Mouse (Mus musculus) hindbrain, embryonic 13.5 days (tissue): ENCODE results near the gene Mcf2. TPM values are rescaled to one million over a fixed set of nuclear protein-coding genes. Genes with fewer than 3 reads are reported as not detected.

Experiments used
- ATAC-seq: fragments of 200-750 bp; cut with Nextera tagmentation; 2 replicates; pipeline ENCODE4 v1.8.0; 2017; ENCODE audit warnings: moderate TSS enrichment; ENCODE audit not compliant: low FRiP score
- H3K27ac ChIP-seq: fragments of 300-500 bp; sonication (generic); 2 replicates; pipeline ENCODE4 v1.5.1; 2015; ENCODE audit warnings: inconsistent platforms, mild to moderate bottlenecking, moderate library complexity
- H3K27me3 ChIP-seq: fragments of 300-500 bp; sonication (generic); 2 replicates; pipeline ENCODE4 v1.6.1; 2015; ENCODE audit warnings: mild to moderate bottlenecking, inconsistent platforms
- H3K36me3 ChIP-seq: fragments of 300-500 bp; sonication (generic); 2 replicates; pipeline ENCODE4 v1.6.1; 2015; ENCODE audit warnings: mild to moderate bottlenecking, inconsistent platforms
- H3K4me1 ChIP-seq: fragments of 300-500 bp; sonication (generic); replicated peaks from 2 replicates; pipeline ENCODE4 v1.6.1; 2015; ENCODE audit warnings: inconsistent platforms
- H3K4me2 ChIP-seq: fragments of 300-500 bp; sonication (generic); 2 replicates; pipeline ENCODE4 v1.6.1; 2015; ENCODE audit warnings: inconsistent platforms, mild to moderate bottlenecking, moderate library complexity
- H3K4me3 ChIP-seq: fragments of 300-500 bp; sonication (generic); 2 replicates; pipeline ENCODE4 v1.5.1; 2015; ENCODE audit warnings: mild to moderate bottlenecking, inconsistent platforms
- H3K9ac ChIP-seq: fragments of 300-500 bp; sonication (generic); 2 replicates; pipeline ENCODE4 v1.6.1; 2015; ENCODE audit warnings: mild to moderate bottlenecking, inconsistent platforms
- H3K9me3 ChIP-seq: fragments of 300-500 bp; sonication (generic); 2 replicates; pipeline ENCODE4 v1.6.1; 2016; ENCODE audit warnings: inconsistent platforms
- WGBS: fragments of 180-500 bp; shearing (Covaris S2); methylation state at CpG from one replicate; pipeline ENCODE4 v1.1.7; 2015; 5-methylcytosine and 5-hydroxymethylcytosine counted together
- polyA plus RNA-seq: library from polyadenylated mRNA; unstranded; fragments of >200 nt; fragmentation: Nextera tagmentation; extraction: Ambion mirVana; gene quantifications from 2 replicates; pipeline ENCODE4 v1.2.1, GENCODE M21; 2015

Mcf2 gene
- polyA plus RNA-seq, 1 experiment from 2014 or later: 0.84 TPM

- H3K4me1 ChIP-seq: no peaks in the 10 kb centered on the region
- no peaks in the 10 kb centered on the region for H3K9me3 ChIP-seq
- 74% methylated on average over 2 of the region's 2 CpGs for WGBS
- no peak for ATAC-seq
- no peaks in the 10 kb centered on the region for H3K27me3 ChIP-seq
- no peak overlapping the region for H3K9ac ChIP-seq
- no peak overlapping the region for H3K4me2 ChIP-seq
- H3K4me3 ChIP-seq: no peak overlapping the region
- H3K27ac ChIP-seq: no peak overlapping the region
- H3K36me3 ChIP-seq: no peaks in the 10 kb centered on the region
Observed at GRCm38 (mm10) chrX:60021595-60021994, 157.3 kb downstream of the Mcf2 start.

- H3K27me3 ChIP-seq: no peaks in the 10 kb centered on the region
- H3K36me3 ChIP-seq: no peaks in the 10 kb centered on the region
- WGBS: 81% methylated on average over 4 of the region's 4 CpGs
- H3K4me3 ChIP-seq: no peak overlapping the region
- no peaks in the 10 kb centered on the region for H3K9me3 ChIP-seq
- H3K27ac ChIP-seq: no peak overlapping the region
- no peaks in the 10 kb centered on the region for H3K4me1 ChIP-seq
- ATAC-seq: no peak
- no peak overlapping the region for H3K9ac ChIP-seq
- no peak overlapping the region for H3K4me2 ChIP-seq
Observed at GRCm38 (mm10) chrX:60021007-60021406, 157.9 kb downstream of the Mcf2 start.

GRCm38 (mm10) chrX:60014588-60014987, 164.3 kb downstream of the Mcf2 start:
- Histone ChIP-seq H3K4me2 (no peak overlapping the region), H3K9me3 (no peaks in the 10 kb centered on the region), H3K27me3 (no peaks in the 10 kb centered on the region), H3K27ac (no peak overlapping the region), H3K4me1 (no peaks in the 10 kb centered on the region), H3K4me3 (no peak overlapping the region), H3K36me3 (no peaks in the 10 kb centered on the region), H3K9ac (no peak overlapping the region)
- no peak for ATAC-seq
- 81% methylated on average over 1 of the region's 1 CpGs for WGBS

GRCm38 (mm10) chrX:60013084-60013676, 165.7 kb downstream of the Mcf2 start:
- Histone ChIP-seq H3K9ac (no peak overlapping the region), H3K36me3 (no peaks in the 10 kb centered on the region), H3K9me3 (no peaks in the 10 kb centered on the region), H3K4me3 (no peak overlapping the region), H3K4me2 (no peak overlapping the region), H3K27me3 (no peaks in the 10 kb centered on the region), H3K27ac (no peak overlapping the region), H3K4me1 (no peaks in the 10 kb centered on the region)
- ATAC-seq: no peak

Other genes starting within 250 kb of the Mcf2 start
- gene F9, start 179.6 kb downstream of the Mcf2 start, polyA plus RNA-seq: not detected in 2 replicates